Mouse (Mus musculus) erythroid progenitor cell, adult 5-6 weeks (primary cell): ENCODE measurements around the gene Col20a1. TPM values are rescaled to one million over a fixed set of nuclear protein-coding genes. Genes with fewer than 3 reads are reported as not detected.

ENCODE experiments used
- ATAC-seq: replicated peaks from 2 replicates; pipeline ENCODE4 v1.8.0; 2016; ENCODE audit warnings: moderate number of reproducible peaks, mild to moderate bottlenecking, moderate TSS enrichment, inconsistent platforms; ENCODE audit not compliant: poor library complexity, low FRiP score, severe bottlenecking
- total RNA-seq, 2 experiments: library from RNA; stranded (forward) in 1 of 2; stranded (reverse) in 1 of 2; fragments of 150-400 nt in 1 of 2; fragments of 186-747, 209-891 nt in 1 of 2; gene quantifications; 2 replicates each; pipeline versions ENCODE4 v1.2.3 to v1.2.4; 2015 to 2017; ENCODE audit warnings: low replicate concordance in 2 of 2

Gene Col20a1
- total RNA-seq (2015; ENCODE audit: low replicate concordance) (not detected in 2 replicates), total RNA-seq (2017; ENCODE audit: low replicate concordance) (under 0.01 and 0.39 TPM in 2 replicates)

DNA sequence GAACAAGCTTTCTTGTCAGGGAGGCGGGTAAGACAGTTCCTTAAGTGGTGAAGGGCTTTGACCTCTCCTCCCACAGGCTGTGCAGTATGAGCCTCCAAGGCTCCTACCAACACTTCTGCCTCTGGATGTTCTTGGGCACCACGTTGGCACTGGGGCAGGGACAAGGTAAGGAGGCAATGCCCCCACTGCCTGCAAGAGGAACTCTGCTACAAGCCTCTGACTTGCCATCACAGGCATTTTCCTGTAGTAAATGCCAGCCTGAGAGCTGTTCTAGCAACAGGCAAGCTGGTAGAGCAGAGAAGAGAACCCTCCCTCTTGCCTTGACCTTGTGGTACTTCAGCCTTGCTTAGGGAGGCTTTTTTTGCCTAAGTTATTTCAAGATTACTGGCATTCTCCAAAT, at the start of gene Col20a1:
Gene Col20a1 (plus strand): TSS at position 87 of the 400 bp plus-strand sequence.
- no peak for ATAC-seq

DNA sequence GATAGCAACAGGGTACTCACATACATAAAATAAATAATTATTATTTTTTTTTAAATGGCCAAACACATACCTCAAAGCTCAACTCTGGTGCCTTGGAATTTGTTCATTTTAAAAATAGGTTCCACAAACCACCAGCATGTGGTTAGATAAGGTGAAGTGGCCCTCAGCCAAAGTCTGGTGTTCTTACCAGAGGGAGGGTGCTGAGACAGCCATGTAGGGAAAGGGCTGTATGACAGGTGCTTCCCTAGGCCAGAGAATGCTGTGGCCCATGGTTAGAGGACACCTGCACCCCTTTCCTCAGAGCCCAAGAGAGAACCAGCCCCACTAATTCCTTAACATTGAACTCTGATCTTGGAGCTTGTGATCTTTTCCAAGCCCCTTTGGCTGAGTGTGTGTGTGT, 46.1 kb upstream of the Col20a1 start:
- ATAC-seq, result no peak

DNA sequence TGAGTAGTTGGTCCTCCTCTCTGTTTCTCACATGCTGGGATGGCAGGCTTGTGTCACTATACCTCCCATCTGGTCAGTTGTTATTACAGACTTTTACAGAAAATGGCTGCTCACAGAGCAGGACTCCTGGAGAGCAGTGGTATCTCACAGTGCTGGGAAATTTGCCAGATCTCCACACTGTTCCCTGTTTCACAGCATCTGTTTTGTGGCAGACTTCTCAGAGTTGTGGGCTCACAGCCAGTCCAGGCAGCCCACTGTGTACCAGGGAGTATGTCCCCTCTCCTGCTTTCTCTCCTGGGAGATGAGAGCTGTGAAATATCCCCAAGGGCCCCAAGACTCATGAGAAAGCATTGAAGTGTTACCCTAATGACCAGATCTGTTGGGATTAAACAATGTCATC, 44.5 kb upstream of the Col20a1 start:
- no peak for ATAC-seq

DNA sequence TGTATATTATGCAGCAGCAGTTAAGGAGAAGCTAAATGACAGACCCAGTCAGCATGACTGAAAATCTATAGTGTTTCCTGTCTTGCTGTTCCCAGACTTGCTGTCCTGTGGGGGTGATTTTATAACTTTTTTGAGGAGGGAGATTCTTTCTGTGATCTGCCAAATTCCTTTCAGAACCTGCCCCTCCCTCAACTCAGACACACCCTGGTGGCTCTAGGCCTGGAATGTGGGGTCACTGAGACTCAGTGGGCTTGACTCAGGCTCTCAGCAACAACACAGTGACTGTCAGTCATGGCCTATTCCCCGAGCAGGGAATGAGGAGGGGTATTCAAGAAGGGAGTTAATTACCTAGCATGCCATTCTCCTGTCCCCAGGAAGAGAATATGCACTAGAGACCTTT, 36.4 kb upstream of the Col20a1 start:
- no peak for ATAC-seq

DNA sequence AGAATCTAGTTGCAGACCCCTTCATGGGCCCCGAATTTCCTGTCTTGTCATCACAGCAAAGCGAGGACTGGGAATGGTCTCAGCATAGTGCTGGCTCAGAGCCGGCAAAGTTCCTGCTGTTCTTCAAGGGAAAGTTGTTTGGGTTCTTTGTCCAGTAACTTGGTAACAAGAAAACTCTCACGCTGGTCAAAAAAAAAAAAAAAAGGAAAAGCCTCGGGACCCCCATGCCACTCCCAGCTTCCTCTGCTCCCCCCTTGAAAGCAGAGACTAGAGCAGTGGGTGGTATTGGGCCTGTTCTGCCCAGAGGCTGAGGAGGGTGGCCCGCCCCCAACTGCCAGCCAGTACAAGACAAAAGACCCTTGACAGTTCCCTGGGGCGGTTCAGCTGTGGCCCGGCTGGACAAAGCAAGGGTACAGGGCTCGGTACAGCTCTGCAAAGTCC, 33.6 kb upstream of the Col20a1 start:
- no peak for ATAC-seq

DNA sequence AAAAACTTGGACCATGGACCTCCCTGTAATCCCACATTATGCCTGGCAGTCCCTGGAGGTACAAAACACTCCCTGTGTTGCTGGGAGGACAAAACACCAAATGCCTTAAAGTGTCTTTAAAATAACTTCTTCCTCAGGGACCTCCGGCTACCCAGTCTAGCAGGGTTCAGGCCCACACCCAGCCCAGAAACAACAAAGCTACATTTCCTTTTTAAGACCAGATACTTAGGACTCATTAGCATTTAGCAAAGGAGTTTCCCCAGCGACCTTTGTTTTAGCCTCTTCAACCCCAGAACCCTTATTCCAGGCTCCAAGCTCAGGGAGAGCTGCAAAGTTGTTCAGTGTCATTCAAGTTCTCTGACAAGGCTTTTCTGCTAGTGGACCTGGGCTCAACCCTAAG, 32.7 kb upstream of the Col20a1 start:
- no peak for ATAC-seq

DNA sequence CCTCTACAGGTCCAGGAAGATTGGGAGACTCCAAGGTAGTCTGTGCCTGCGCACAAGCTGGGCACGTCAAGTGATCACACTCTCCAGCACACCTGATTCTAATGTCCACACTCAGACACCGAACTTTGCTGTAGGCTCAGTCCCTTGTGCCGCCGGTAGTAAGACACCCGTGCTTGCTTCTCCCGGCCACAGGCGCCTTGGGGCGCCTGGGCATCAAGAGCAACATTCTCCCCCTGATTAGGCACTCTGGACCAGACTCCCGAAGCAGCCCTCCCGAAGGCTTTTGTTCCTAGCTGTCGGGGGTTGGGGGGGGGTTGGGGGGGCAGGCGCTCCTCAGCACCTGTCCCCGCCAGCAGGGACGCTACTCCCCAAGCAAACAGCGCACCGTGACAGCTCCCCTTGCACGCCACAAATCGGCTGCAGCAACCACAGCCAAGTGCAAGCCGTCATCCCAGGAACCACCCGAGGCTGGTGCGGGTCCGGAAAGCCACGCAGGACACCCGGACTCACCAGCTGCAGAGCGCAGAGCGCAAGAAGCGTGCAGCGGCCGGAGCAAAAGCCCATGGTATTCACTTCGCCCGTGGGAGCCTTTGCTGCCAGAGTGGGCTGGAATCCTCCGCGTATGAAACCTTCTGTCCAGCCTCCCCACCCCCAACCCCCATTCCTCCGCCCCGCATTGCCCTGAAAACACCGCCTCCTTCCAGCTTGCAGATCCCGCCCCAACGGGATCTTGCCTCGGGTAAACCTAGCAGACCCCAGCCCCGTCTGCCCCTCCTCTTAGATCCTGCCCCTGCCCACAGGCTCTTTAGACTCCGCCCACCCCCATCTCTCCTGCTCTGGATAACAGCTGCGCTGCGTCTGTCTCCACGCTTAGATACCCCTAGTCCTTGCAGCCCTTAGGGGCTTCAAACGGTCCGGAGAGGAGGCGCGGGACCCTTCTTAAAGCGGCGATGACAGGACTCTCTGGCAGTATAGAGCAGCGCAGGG, 32.0 kb upstream of the Col20a1 start, which contains the start of gene Nkain4:
Gene Nkain4 (minus strand): TSS at position 639 of the 987 bp plus-strand sequence.
- ATAC-seq, result no peak

DNA sequence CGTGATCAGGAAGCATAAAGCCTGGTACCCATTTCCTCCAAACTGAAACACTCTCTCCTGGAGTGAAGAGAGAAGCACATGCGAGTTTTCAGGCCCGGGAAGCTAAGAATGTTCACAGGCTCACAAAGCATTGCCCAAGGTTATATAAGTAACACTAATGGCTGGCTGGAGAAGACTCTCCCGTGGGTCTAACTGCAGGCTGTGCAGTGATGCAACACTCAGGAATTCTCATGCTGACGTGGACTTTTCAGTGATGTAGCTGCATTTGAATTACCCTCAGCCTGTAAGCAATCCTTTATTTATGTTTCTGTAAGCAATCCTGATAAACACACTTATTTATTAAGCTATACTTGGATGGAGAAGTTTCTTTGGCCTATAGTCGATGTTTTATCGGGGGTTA, 26.7 kb upstream of the Col20a1 start:
- ATAC-seq, result no peak

DNA sequence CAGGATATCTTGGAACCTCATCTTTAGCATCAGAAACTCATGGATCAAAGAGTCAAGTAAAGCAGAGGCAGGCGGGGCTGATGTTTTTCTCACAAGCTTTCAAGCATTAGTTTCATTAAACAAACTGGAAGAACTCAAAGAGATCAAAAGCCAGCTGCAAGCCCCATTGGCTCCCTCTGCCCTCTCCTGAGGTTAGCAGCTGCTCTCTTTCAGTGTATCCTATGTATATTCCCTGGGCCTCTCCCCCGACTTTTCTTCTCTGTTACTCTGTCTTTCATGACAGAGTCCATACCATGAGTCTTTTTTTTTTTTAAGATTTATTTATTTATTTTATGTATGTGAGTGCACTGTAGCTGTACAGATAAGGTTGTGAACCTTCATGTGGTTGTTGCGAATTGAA, 26.1 kb upstream of the Col20a1 start:
- no peak for ATAC-seq

DNA sequence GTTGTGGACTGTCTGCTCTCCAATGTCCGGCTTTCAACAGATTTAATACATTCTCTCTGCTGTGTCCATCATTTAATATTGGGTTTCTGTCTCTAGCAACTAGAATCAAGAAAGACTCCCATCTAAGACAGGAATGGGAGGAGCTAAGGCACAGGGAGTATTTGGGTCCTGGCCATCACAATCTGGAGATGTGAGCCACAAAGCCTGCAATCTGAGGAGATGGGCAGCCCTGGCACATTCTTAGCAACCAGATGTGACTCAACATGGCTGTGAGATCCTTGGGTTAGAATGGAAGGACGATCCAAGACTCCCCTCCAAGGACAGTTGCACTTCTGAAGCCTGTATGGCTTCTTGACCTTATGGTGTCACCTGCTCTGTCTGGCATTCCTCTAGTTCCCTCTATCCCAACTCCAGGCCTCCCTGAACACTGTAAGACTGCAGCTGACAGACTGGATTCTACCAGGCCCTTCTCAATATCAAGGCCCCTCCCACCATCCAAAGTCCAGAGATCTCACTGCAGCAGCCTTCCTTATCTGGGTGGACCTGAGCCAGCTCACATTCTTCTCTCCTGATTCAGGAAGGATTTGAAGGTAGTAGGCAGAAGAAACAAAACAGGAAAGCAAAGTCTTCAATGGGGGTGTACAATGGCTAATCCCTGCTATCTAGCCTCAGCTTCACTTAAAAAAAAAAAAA, 23.6 kb upstream of the Col20a1 start:
- no peak for ATAC-seq

DNA sequence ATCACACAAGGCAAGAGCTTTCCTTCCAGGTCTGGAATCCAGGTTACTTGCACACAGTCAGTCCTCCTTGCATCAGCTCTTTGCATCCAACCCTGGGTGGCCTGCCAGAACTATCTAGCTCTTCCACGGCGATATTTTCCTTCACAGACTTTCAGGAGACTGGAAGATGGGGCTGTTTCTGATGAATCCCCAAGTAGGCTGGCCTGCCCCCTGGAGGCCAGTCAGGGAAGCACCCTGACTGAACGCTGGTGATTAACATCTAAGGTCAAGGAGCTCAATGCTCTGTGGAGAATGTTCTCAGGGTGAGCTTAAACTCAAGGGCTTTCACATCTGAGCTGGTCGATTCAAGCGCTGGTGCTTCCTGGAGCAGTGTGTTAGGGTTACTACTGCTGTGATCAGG, 22.4 kb upstream of the Col20a1 start:
- ATAC-seq, result peak; percentile 52; the same call in 1 of the 2 replicates

DNA sequence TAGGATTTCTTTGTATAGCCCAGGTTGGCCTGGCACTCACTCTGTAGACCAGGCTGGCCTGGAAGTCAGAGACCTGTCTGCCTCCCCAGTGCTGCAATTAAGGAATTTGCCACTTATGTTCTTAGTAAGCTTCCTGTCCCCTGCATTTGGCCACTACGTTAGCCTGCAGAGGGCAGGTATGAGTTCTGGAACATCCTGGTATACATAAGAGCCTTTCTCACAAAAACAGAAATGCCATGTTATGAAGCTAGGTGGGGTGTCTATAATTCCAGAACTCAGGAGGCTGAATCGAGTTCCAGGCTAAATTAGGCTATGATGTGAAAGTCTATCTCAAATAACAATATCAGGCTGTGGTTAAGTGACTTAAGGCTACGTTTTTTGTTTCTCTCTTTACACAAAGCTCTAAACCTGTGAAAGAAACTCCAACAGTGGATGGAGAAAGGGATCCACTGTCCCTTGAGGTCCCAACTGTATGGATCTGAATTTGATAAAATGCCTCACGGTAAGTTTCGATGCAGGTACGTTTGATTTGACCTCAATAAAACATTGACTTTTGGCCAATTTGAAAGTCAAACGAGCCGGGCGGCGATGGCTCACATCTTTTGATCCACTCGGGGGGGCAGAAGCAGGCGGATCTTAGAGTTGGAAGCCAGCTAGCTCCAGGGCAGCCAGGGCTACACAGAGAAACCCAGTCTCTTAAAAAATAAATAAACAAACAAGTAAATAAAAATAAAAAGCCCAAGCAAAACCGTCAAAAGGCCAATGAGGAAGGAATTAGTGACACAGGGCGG, 20.0 kb upstream of the Col20a1 start:
- 0 out of 2 replicates have a peak, but pooled peaks have one; percentile 21 for ATAC-seq

DNA sequence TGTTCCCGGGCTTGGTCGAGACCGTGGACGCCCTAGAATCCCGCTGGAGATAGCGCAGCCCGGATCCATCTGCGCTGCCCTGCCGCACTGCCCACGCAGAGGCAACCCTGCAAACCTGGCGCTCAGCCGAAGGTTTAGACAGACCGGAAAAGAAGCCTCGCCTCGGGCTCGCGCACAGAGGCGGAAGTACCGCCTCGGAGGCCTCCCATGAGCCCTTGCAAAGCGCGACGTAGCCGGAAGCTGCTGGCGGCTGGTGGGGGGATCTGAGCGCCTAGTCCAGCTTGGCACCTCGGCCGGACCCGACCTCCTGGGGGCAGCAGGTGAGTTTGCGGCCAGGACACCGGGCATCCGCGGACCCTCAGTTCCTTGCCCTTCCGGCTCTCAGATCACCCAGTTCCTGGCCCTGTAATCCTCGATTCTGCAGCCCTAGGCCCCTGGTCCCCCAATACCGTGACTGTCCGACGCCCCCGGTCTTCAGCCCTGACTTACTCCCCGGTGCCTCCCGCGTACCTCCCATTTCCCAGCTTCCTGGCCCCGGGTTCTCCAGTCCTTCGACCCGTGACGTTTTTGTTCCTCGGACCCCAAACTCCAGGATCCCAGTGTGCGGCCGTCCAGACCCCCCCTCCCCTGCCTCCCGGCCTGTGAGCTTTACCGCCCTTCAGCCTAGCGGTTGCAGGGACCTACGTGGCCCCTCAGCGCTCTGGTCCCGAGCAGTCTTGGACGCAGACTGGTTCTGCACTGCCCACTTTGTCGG, 19.1 kb upstream of the Col20a1 start, which contains the start of gene Arfgap1:
Gene Arfgap1 (plus strand): TSS at position 216 of the 754 bp plus-strand sequence.
- ATAC-seq, result peak; percentile 95

DNA sequence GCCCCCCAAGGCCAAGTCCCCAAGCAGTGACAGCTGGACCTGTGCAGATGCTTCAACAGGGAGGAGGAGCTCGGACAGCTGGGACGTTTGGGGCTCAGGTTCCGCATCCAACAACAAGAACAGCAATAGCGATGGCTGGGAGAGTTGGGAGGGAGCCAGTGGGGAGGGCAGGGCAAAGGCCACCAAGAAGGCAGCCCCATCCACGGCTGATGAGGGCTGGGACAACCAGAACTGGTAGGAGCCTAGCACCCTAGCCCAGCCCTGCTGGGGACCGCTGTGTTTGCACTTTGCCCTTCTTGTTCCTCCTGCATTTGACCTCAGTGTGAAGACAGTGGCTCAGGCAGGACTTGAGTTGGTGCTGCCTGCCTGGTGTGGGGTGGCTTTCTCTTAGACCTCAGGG, 5.2 kb upstream of the Col20a1 start:
- no peak for ATAC-seq

DNA sequence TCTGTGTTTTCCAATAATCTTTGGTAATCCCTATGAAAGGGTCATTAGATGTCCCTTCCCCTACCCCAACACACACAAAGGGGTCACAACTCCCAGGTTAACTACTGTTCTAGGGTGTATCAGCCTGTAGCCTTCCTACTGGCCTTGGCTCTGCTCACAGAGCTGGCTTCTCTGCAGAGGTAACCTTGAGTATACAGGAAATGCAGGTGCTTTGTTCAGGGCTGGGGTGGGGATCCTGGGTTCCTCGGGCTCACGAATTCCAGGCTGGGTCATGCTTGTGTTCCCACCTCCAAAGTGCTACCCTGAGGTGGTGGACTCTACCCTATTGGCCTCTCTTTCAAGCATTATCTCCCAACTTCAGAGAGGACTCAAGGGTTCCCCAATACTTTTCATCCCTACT, 700 bp upstream of the Col20a1 start:
- no peak for ATAC-seq

DNA sequence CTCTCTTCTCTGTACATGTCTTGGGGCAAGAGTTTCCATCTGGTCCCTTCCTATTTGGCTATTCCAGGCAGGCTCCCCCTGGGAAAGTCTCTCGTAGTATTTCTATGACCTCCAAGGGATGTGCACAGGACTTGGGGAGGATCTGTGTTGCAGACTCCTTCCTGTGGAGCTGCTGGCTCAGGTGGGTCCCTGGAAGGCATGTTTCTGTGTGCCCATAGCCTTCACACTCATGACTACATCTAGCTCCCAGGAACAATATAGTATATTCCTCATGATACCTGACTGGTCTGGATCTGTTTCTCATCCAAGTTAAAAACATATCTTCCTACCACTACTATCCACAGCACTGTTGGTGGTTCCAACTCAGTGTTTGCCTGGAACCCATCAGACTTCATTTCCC, 666 bp downstream of the Col20a1 start:
- ATAC-seq, result no peak

DNA sequence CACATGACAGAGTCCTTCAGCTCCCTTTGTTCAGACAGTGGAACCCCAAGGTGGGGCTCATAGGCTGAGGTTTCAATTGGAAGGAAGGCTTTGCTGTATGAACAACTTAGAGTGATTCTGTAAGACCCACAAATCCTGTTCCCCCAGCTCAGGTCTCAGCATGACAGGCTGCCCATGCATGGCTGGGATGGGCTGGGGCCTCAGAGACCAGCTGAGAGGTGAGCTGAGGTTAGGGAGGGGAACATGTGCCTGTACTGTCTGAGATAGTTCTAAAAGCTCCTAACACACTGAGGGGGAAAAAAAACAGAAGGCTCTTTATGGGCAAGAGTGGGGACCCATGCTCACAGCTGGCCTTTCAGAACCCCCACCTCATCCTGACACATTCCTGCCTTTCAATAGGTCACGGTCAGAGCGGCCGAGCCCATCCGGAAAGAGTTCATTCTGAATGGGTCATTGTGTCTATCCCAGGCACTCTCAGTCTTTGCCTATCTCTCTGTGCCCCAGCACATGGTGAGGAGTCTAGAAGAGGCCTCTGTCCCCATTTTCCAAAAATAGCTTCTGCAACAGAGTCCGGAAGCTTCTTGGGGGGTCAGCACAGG, 1.2 kb downstream of the Col20a1 start:
- ATAC-seq, result no peak

DNA sequence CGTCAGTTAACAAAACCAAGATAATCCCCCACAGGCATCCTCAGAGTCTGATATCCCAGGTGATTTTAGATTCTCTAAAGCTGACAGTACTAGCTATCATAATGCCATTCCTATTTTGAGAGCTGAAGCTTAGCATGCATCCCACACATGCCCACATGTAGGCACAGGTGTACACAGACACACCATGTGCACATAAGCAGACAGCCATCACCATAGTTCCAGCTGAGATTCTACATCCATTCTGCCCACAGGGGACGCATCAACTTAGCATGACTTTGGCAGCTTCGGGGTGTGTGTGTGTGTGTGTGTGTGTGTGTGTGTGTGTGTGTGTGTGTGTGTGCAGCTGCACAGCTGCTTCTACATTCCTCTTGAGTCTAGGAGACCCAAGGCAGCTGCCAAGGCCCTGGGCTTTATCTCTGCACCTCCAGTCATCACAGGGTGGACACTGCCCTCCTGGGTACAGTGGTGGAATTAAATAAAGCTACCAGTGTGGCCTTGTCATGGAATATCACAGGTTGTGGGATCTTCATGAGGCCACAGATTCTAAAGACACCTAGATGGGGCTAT, 2.1 kb downstream of the Col20a1 start:
- ATAC-seq, result no peak
